Mouse (Mus musculus) liver, embryonic 13.5 days (tissue): ENCODE results near the gene Pdk2. TPM values are rescaled to one million over a fixed set of nuclear protein-coding genes. Genes with fewer than 3 reads are reported as not detected.
"Not testable (repeated sequence)": the region's sequence is repeated elsewhere in the genome, so short reads cannot be mapped to it uniquely, and the experiment has no call there.

ENCODE experiments used
- ATAC-seq: fragments of 200-750 bp; cut with Nextera tagmentation; 2 replicates; pipeline ENCODE4 v1.8.0; 2017; ENCODE audit warnings: low read depth, mild to moderate bottlenecking, moderate number of reproducible peaks, moderate library complexity
- DNase-seq: peaks from one replicate; pipeline ENCODE4 v3.0.0; 2022
- H3K27ac ChIP-seq: fragments of 300-500 bp; sonication (generic); 2 replicates; pipeline ENCODE4 v1.5.1; 2015; ENCODE audit warnings: moderate library complexity, mild to moderate bottlenecking, inconsistent platforms
- H3K27me3 ChIP-seq: fragments of 300-500 bp; sonication (generic); 2 replicates; pipeline ENCODE4 v1.6.1; 2015; ENCODE audit warnings: mild to moderate bottlenecking, inconsistent platforms
- H3K36me3 ChIP-seq: fragments of 300-500 bp; sonication (generic); 2 replicates; pipeline ENCODE4 v1.6.1; 2015; ENCODE audit warnings: mild to moderate bottlenecking, inconsistent platforms
- H3K4me1 ChIP-seq: fragments of 300-500 bp; sonication (generic); replicated peaks from 2 replicates; pipeline ENCODE4 v1.6.1; 2015; ENCODE audit warnings: inconsistent platforms
- H3K4me2 ChIP-seq: fragments of 300-500 bp; sonication (generic); 2 replicates; pipeline ENCODE4 v1.6.1; 2015; ENCODE audit warnings: inconsistent platforms, mild to moderate bottlenecking, moderate library complexity
- H3K4me3 ChIP-seq: fragments of 300-500 bp; sonication (generic); replicated peaks from 2 replicates; pipeline ENCODE4 v1.5.1; 2015; ENCODE audit warnings: mild to moderate bottlenecking, inconsistent platforms
- H3K9ac ChIP-seq: fragments of 300-500 bp; sonication (generic); 2 replicates; pipeline ENCODE4 v1.6.1; 2015; ENCODE audit warnings: mild to moderate bottlenecking, inconsistent platforms
- H3K9me3 ChIP-seq: fragments of 300-500 bp; sonication (generic); replicated peaks from 2 replicates; pipeline ENCODE4 v1.6.1; 2016; ENCODE audit warnings: inconsistent platforms
- WGBS: fragments of 180-500 bp; shearing (Covaris S2); methylation state at CpG from one replicate; pipeline ENCODE4 v1.1.7; 2015; ENCODE audit not compliant: insufficient replicate concordance; 5-methylcytosine and 5-hydroxymethylcytosine counted together
- polyA plus RNA-seq: library from polyadenylated mRNA; unstranded; fragments of >200 nt; fragmentation: Nextera tagmentation; extraction: Ambion mirVana; gene quantifications from 2 replicates; pipeline ENCODE4 v1.2.1, GENCODE M21; 2015

Gene Pdk2
- polyA plus RNA-seq, 1 experiment from 2014 or later: 5.8 TPM

DNA sequence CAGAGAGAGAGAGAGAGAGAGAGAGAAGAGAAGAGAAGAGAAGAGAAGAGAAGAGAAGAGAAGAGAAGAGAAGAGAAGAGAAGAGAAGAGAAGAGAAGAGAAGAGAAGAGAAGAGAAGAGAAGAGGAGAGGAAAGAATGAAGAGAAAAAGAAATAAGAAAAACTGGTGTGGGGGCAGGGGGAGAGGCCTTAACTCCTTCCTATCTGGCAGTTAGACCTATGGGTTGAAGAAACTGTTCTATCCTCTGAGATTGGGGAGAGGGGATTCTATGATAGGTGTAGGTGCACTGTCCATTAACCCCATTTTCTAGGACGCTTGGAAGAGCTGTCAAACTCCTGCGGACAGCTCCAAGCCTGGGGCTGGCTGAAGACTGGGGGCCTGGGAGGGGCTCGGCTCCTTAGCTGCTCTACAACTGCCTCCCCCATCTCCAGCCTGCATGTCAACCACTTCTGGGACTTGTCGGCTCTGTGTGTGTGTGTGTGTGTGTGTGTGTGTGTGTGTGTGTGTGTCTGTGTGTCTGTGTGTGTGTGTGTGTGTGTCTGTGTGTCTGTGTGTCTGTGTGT, 30.2 kb downstream of the Pdk2 start:
- H3K9me3 ChIP-seq, H3K27me3 ChIP-seq, DNase-seq, ATAC-seq: not testable (repeated sequence)
- WGBS: 1% methylated on average over 4 of the region's 4 CpGs
- Histone ChIP-seq H3K36me3 (peaks cover 34% of the 10 kb centered on the region), H3K27ac (peak overlapping the region; percentile 100), H3K4me2 (peak overlapping the region; percentile 83), H3K4me3 (peak overlapping the region; percentile 89), H3K4me1 (peaks cover 79% of the 10 kb centered on the region), H3K9ac (peak overlapping the region; percentile 99)

GRCm38 (mm10) chr11:95010141-95010739, 30.9 kb downstream of the Pdk2 start:
- Histone ChIP-seq H3K9ac (peak overlapping the region; percentile 99), H3K4me3 (peak overlapping the region; percentile 89), H3K27ac (peak overlapping the region; percentile 100), H3K4me1 (peaks cover 79% of the 10 kb centered on the region), H3K4me2 (peak overlapping the region; percentile 83), H3K9me3 (no peaks in the 10 kb centered on the region), H3K36me3 (peaks cover 34% of the 10 kb centered on the region), H3K27me3 (peaks cover 3% of the 10 kb centered on the region; the same call in 1 of the 2 replicates)
- 0% methylated on average over 32 of the region's 40 CpGs for WGBS
- no peak for DNase-seq
- ATAC-seq: no peak

DNA sequence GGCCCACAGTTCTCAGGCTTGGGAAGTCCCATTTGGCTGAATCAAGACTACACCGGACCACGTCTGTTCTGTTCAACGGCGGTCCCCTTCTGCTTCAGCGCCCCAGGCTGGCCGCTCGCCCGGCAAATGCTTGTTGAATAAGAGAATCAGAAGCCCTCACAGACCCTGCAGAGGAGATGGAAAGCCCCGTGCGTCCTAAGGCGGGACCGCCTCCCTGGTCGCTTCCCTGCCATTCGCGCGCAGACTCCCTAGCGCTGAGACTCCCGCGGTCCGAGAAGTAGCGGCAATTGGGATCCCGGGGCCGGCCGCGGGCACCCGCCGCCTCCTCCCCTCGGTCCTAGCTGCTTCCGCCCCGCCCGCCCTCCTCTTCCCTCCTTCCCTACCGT, 31.5 kb downstream of the Pdk2 start, which contains the start of gene Samd14:
Gene Samd14 (plus strand): TSS at position 251 of the 386 bp plus-strand sequence.
- peak within 1 kb of the TSS; percentile 89 for H3K4me3 ChIP-seq
- H3K27ac ChIP-seq: peak within 1 kb of the TSS; percentile 100
- DNase-seq (peak; percentile 67), ATAC-seq (peak; percentile 20)
- WGBS: 0% methylated on average over 32 of the region's 32 CpGs
- H3K27me3 ChIP-seq: peaks cover 3% of the 10 kb centered on the region; the same call in 1 of the 2 replicates
- H3K36me3 ChIP-seq: peaks cover 34% of the 10 kb centered on the region
- peaks cover 79% of the 10 kb centered on the region for H3K4me1 ChIP-seq
- no peaks in the 10 kb centered on the region for H3K9me3 ChIP-seq
- H3K4me2 ChIP-seq: peak within 1 kb of the TSS; percentile 83
- peak within 1 kb of the TSS; percentile 99 for H3K9ac ChIP-seq

DNA sequence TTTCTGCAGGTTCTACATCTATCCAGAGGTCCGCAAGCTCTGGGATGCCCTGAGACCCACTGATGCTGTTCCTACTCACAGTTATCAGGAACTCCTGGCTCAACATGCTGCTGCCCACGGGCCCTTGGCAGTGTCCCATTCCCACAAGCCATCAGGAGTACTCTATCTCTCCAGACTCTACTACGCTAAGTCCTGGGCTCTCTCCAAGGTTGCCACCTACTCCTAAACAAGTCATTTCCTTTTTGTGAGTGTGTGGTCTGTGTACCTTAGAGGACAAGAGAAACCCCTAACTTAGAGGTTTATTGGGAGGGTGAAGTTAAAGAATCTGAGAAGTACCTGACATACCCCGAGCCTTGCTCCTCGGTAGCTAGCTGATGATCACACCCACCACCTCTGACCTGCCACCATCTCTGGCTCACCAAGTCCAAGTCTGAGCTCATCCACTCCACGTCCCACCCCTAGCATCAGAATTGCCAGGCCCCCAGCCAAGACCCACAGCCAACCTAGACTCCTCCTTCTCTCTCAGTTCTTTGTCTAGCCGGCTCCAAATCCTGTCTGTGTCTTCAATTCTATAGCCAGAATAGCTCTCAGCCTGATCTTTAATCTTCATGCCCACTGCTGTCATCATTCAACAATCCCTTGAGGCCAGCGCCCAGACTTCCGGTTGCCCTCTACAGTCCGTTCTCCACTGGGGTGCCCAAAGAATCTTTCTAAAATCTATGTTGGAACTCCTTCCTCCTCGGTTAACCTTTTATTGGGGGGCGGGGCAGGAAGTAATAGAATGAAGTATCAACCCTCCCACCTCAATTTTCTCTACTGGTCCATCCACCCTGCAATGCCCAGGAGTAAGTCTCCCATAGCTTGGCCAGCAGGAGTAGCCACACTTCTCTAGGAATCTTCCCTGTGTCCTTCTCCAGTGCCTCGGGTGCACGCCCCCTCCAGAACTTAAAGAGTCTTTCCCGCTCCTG, 32.2 kb downstream of the Pdk2 start:
- 30% methylated on average over 15 of the region's 15 CpGs for WGBS
- peak overlapping the region; percentile 99 for H3K9ac ChIP-seq
- H3K36me3 ChIP-seq: peaks cover 30% of the 10 kb centered on the region
- H3K27ac ChIP-seq: peak overlapping the region; percentile 100
- no peak for DNase-seq
- H3K4me2 ChIP-seq: peak overlapping the region; percentile 83
- H3K27me3 ChIP-seq: peaks cover 3% of the 10 kb centered on the region; the same call in 1 of the 2 replicates
- H3K4me1 ChIP-seq: peaks cover 79% of the 10 kb centered on the region
- H3K9me3 ChIP-seq: no peaks in the 10 kb centered on the region
- H3K4me3 ChIP-seq: peak overlapping the region; percentile 89
- no peak for ATAC-seq

DNA sequence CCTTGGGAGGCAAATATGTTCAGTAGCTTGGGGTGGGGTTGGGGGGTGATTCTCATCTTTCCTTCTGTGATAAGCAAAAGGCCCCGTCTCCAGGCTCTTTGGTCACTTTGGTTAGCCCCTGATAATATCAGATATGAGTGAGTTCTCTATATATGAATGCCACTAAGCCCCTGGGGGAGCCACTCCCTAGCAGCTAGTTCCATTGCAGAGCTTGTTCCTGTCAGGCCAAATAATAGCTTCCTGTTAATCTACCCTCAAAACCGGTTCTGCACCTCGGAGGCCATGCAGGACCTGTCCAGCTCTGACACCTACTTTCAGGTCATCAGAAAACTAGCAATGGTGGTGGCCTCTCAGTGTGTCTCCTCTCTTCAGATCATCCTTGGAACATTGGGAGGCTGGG, 33.7 kb downstream of the Pdk2 start:
- Histone ChIP-seq H3K4me3 (peak overlapping the region; percentile 56), H3K4me1 (peaks cover 80% of the 10 kb centered on the region), H3K27ac (peak overlapping the region; percentile 100), H3K4me2 (peak overlapping the region; percentile 75), H3K9ac (peak overlapping the region; percentile 70), H3K36me3 (peaks cover 31% of the 10 kb centered on the region), H3K27me3 (peaks cover 3% of the 10 kb centered on the region; the same call in 1 of the 2 replicates), H3K9me3 (no peaks in the 10 kb centered on the region)
- WGBS: 9% methylated on average over 3 of the region's 3 CpGs
- no peak for DNase-seq
- ATAC-seq: no peak

DNA sequence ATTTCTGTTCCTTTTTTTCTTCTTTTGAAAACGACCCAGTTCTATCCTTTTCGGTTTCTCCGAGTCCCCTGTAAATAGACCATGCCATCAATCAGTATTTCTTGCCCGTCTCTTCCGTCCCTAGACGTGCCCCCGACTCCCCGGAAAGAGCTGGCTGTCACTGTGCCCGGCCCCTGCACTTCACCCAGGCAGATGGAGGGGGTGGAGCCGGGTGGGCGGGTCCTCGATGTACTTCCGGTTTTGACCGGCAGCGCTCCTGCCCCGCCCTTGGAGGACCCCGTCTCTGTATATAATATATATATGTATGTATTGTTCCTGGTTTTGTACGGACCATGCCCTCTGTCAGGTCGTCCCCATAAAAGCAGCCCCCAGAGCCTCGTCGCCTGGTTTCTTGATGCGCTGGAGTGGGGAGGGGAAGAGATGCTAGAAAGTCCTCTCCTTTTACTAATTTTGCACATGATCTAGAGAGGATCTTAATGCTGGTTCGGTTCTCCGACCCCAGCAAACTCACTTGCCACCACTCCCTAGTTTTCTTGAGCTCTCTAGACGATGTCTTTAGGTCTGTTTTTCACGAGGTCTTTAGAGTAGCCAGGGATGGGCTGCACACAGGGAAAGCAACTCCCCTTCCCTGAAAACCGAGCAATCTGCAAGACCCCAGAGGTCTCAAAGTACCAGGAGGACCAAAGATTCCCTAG, 34.5 kb downstream of the Pdk2 start:
- ATAC-seq: peak; percentile 50
- peak; percentile 79 for DNase-seq
- H3K9me3 ChIP-seq: no peaks in the 10 kb centered on the region
- H3K9ac ChIP-seq: peak overlapping the region; percentile 70
- H3K4me1 ChIP-seq: peaks cover 83% of the 10 kb centered on the region
- H3K4me3 ChIP-seq: peak overlapping the region; percentile 56
- H3K36me3 ChIP-seq: peaks cover 38% of the 10 kb centered on the region
- peak overlapping the region; percentile 100 for H3K27ac ChIP-seq
- peak overlapping the region; percentile 75 for H3K4me2 ChIP-seq
- peaks cover 3% of the 10 kb centered on the region; the same call in 1 of the 2 replicates for H3K27me3 ChIP-seq
- WGBS: 2% methylated on average over 27 of the region's 27 CpGs

GRCm38 (mm10) chr11:95006038-95006437, 35.1 kb downstream of the Pdk2 start:
- Histone ChIP-seq H3K27ac (peak overlapping the region; percentile 100), H3K36me3 (peaks cover 44% of the 10 kb centered on the region), H3K4me3 (peak overlapping the region; percentile 56), H3K9me3 (no peaks in the 10 kb centered on the region), H3K27me3 (no peaks in the 10 kb centered on the region; the same call in 1 of the 2 replicates), H3K4me2 (peak overlapping the region; percentile 75), H3K9ac (peak overlapping the region; percentile 39; the same call in 1 of the 2 replicates), H3K4me1 (peaks cover 86% of the 10 kb centered on the region)
- ATAC-seq (no peak), DNase-seq (no peak)
- WGBS: 31% methylated on average over 4 of the region's 4 CpGs

GRCm38 (mm10) chr11:95004937-95005198, 36.3 kb downstream of the Pdk2 start:
- Histone ChIP-seq H3K9me3 (no peaks in the 10 kb centered on the region), H3K27ac (peak overlapping the region; percentile 44), H3K27me3 (no peaks in the 10 kb centered on the region), H3K4me3 (no peak overlapping the region), H3K4me1 (peaks cover 97% of the 10 kb centered on the region), H3K9ac (peak overlapping the region; percentile 13; the same call in 1 of the 2 replicates), H3K36me3 (peaks cover 55% of the 10 kb centered on the region), H3K4me2 (no peak overlapping the region)
- ATAC-seq: no peak
- WGBS: 86% methylated on average over 6 of the region's 6 CpGs
- DNase-seq: no peak

- peak overlapping the region; percentile 44 for H3K27ac ChIP-seq
- 79% methylated on average over 12 of the region's 12 CpGs for WGBS
- ATAC-seq (no peak), DNase-seq (no peak)
- peaks cover 99% of the 10 kb centered on the region for H3K4me1 ChIP-seq
- no peak overlapping the region for H3K4me3 ChIP-seq
- peaks cover 61% of the 10 kb centered on the region for H3K36me3 ChIP-seq
- no peak overlapping the region for H3K4me2 ChIP-seq
- peak overlapping the region; percentile 22; the same call in 1 of the 2 replicates for H3K9ac ChIP-seq
- H3K27me3 ChIP-seq: no peaks in the 10 kb centered on the region
- no peaks in the 10 kb centered on the region for H3K9me3 ChIP-seq
Measured at GRCm38 (mm10) chr11:95004136-95004936, 36.8 kb downstream of the Pdk2 start.

GRCm38 (mm10) chr11:95002705-95003104, 38.4 kb downstream of the Pdk2 start:
- no peaks in the 10 kb centered on the region for H3K9me3 ChIP-seq
- peaks cover 99% of the 10 kb centered on the region for H3K4me1 ChIP-seq
- H3K36me3 ChIP-seq: peaks cover 76% of the 10 kb centered on the region

More at GRCm38 (mm10) chr11:95002705-95003104, 38.4 kb downstream of the Pdk2 start:
- 87% methylated on average over 8 of the region's 8 CpGs for WGBS
- H3K4me2 ChIP-seq: no peak overlapping the region
- no peak overlapping the region for H3K9ac ChIP-seq
- H3K27ac ChIP-seq: peak overlapping the region; percentile 44; the same call in 1 of the 2 replicates
- no peaks in the 10 kb centered on the region for H3K27me3 ChIP-seq
- no peak for ATAC-seq
- no peak for DNase-seq
- no peak overlapping the region for H3K4me3 ChIP-seq
